Mouse (Mus musculus): ENCODE measurements around the gene Sarnp. TPM values are rescaled to one million over a fixed set of nuclear protein-coding genes. Genes with fewer than 3 reads are reported as not detected.
A peak's percentile ranks its signal among the peaks of the same experiment; 100 is the strongest.

Gene Sarnp
- polyA plus RNA-seq, 1 experiment from 2014 or later, result 214 TPM

- WGBS, result 64% methylated on average over 16 of the region's 16 CpGs
- Histone ChIP-seq H3K27ac (peak overlapping the region; percentile 97), H3K36me3 (peaks cover 17% of the 10 kb centered on the region), H3K4me2 (peak overlapping the region; percentile 88), H3K27me3 (peaks cover 4% of the 10 kb centered on the region; the same call in 1 of the 2 replicates), H3K9me3 (no peaks in the 10 kb centered on the region), H3K4me1 (peaks cover 47% of the 10 kb centered on the region), H3K9ac (peak overlapping the region; percentile 86; the same call in 1 of the 2 replicates), H3K4me3 (peak overlapping the region; percentile 86)
- ATAC-seq (ENCODE audit: borderline replicate concordance, extremely low read depth, low FRiP score, low TSS enrichment), result no peak
Measured at GRCm38 (mm10) chr10:128921883-128922821, 105.0 kb downstream of the Sarnp start.

DNA sequence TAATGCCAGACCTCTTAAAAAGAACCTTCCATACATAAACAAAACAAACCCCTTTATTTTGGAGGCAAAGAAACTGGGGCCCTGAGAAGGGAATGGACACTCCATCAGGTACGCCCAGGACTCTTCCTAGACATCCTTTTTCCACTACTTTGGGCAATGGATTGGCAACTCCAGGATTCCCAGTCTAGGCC lies 105.6 kb downstream of the Sarnp start, which contains the start of gene Rdh5:
TSS of gene Rdh5 (minus strand) at position 67 of the 191 bp plus-strand sequence.
- Histone ChIP-seq H3K27me3 (peaks cover 4% of the 10 kb centered on the region; the same call in 1 of the 2 replicates), H3K4me2 (peak within 1 kb of the TSS; percentile 88), H3K4me1 (peaks cover 47% of the 10 kb centered on the region), H3K27ac (peak within 1 kb of the TSS; percentile 97), H3K36me3 (peaks cover 11% of the 10 kb centered on the region), H3K9me3 (no peaks in the 10 kb centered on the region), H3K9ac (peak within 1 kb of the TSS; percentile 86), H3K4me3 (peak within 1 kb of the TSS; percentile 86)
- WGBS, result 9% methylated on average over 1 of the region's 1 CpGs
- ATAC-seq (ENCODE audit: borderline replicate concordance, extremely low read depth, low FRiP score, low TSS enrichment), result no peak

GRCm38 (mm10) chr10:128923013-128923691 lies 106.0 kb downstream of the Sarnp start:
- peak; percentile 94 for ATAC-seq (ENCODE audit: borderline replicate concordance, extremely low read depth, low FRiP score, low TSS enrichment)
- peak overlapping the region; percentile 88 for H3K4me2 ChIP-seq
- H3K36me3 ChIP-seq, result 0 out of 2 replicates have a peak, but pooled peaks cover 7% of the 10 kb centered on the region
- peak overlapping the region; percentile 86 for H3K9ac ChIP-seq
- H3K9me3 ChIP-seq, result no peaks in the 10 kb centered on the region
- H3K27me3 ChIP-seq, result peaks cover 4% of the 10 kb centered on the region; the same call in 1 of the 2 replicates
- peaks cover 49% of the 10 kb centered on the region for H3K4me1 ChIP-seq
- peak overlapping the region; percentile 86 for H3K4me3 ChIP-seq
- WGBS, result under 1% methylated on average over 42 of the region's 42 CpGs
- peak overlapping the region; percentile 97 for H3K27ac ChIP-seq

GRCm38 (mm10) chr10:128923935-128924334 lies 106.8 kb downstream of the Sarnp start, which contains the start of gene Bloc1s1:
Bloc1s1 (minus strand) TSS chr10:128924035.
- peak within 1 kb of the TSS; percentile 97 for H3K27ac ChIP-seq
- ATAC-seq (ENCODE audit: borderline replicate concordance, extremely low read depth, low FRiP score, low TSS enrichment), result no peak
- peak within 1 kb of the TSS; percentile 88 for H3K4me2 ChIP-seq
- H3K36me3 ChIP-seq, result 0 out of 2 replicates have a peak, but pooled peaks cover 1% of the 10 kb centered on the region
- 62% methylated on average over 9 of the region's 9 CpGs for WGBS
- peaks cover 50% of the 10 kb centered on the region for H3K4me1 ChIP-seq
- peak within 1 kb of the TSS; percentile 86 for H3K4me3 ChIP-seq
- peaks cover 4% of the 10 kb centered on the region; the same call in 1 of the 2 replicates for H3K27me3 ChIP-seq
- H3K9ac ChIP-seq, result peak within 1 kb of the TSS; percentile 86
- H3K9me3 ChIP-seq, result no peaks in the 10 kb centered on the region

Other genes starting within 250 kb of the Sarnp start
- 21.3 and 22.9 TPM in 2 replicates for gene Erbb3, start 227.7 kb upstream of the Sarnp start, polyA plus RNA-seq (2015; fragmentation: Nextera tagmentation; extraction: Ambion mirVana)
- gene Rps26, start 190.6 kb upstream of the Sarnp start, polyA plus RNA-seq (2015; fragmentation: Nextera tagmentation; extraction: Ambion mirVana), result 711 and 777 TPM in 2 replicates
- gene Ikzf4, start 171.3 kb upstream of the Sarnp start, polyA plus RNA-seq (2015; fragmentation: Nextera tagmentation; extraction: Ambion mirVana), result 1.6 and 2.2 TPM in 2 replicates
- 12.3 and 13.8 TPM in 2 replicates for gene Suox, start 143.3 kb upstream of the Sarnp start, polyA plus RNA-seq (2015; fragmentation: Nextera tagmentation; extraction: Ambion mirVana)
- gene Rab5b, start 121.1 kb upstream of the Sarnp start, polyA plus RNA-seq (2015; fragmentation: Nextera tagmentation; extraction: Ambion mirVana), result 73.8 and 77.8 TPM in 2 replicates
- 1.2 and 1.3 TPM in 2 replicates for gene Pmel, start 113.1 kb upstream of the Sarnp start, polyA plus RNA-seq (2015; fragmentation: Nextera tagmentation; extraction: Ambion mirVana)
- 108 and 110 TPM in 2 replicates for gene Cdk2, start 112.3 kb upstream of the Sarnp start, polyA plus RNA-seq (2015; fragmentation: Nextera tagmentation; extraction: Ambion mirVana)
- gene Dgka, start 72.5 kb upstream of the Sarnp start, polyA plus RNA-seq (2015; fragmentation: Nextera tagmentation; extraction: Ambion mirVana), result 9.5 and 10.5 TPM in 2 replicates
- 37.9 and 39.8 TPM in 2 replicates for gene Pym1, start 69.4 kb upstream of the Sarnp start, polyA plus RNA-seq (2015; fragmentation: Nextera tagmentation; extraction: Ambion mirVana)
- 2.9 and 4.0 TPM in 2 replicates for gene Mmp19, start 26.4 kb upstream of the Sarnp start, polyA plus RNA-seq (2015; fragmentation: Nextera tagmentation; extraction: Ambion mirVana)
- 50.1 and 55.2 TPM in 2 replicates for gene Dnajc14, start 13.3 kb upstream of the Sarnp start, polyA plus RNA-seq (2015; fragmentation: Nextera tagmentation; extraction: Ambion mirVana)
- 15.8 and 16.6 TPM in 2 replicates for gene Tmem198b, start 13.0 kb upstream of the Sarnp start, polyA plus RNA-seq (2015; fragmentation: Nextera tagmentation; extraction: Ambion mirVana)
- 69.2 and 77.7 TPM in 2 replicates for gene Ormdl2, start 4.3 kb downstream of the Sarnp start, polyA plus RNA-seq (2015; fragmentation: Nextera tagmentation; extraction: Ambion mirVana)
- gene Gdf11, start 74.4 kb downstream of the Sarnp start, polyA plus RNA-seq (2015; fragmentation: Nextera tagmentation; extraction: Ambion mirVana), result 3.7 and 4.8 TPM in 2 replicates
- gene Cd63, start 83.7 kb downstream of the Sarnp start, polyA plus RNA-seq (2015; fragmentation: Nextera tagmentation; extraction: Ambion mirVana), result 552 and 585 TPM in 2 replicates
- gene Rdh5, start 105.6 kb downstream of the Sarnp start, polyA plus RNA-seq (2015; fragmentation: Nextera tagmentation; extraction: Ambion mirVana), result 12.5 and 17.3 TPM in 2 replicates
- gene Bloc1s1, start 106.7 kb downstream of the Sarnp start, polyA plus RNA-seq (2015; fragmentation: Nextera tagmentation; extraction: Ambion mirVana), result 186 and 195 TPM in 2 replicates
- gene Itga7, start 116.5 kb downstream of the Sarnp start, polyA plus RNA-seq (2015; fragmentation: Nextera tagmentation; extraction: Ambion mirVana), result 5.0 TPM in 2 replicates
- not detected in 2 replicates for gene Mettl7b, start 143.7 kb downstream of the Sarnp start, polyA plus RNA-seq (2015; fragmentation: Nextera tagmentation; extraction: Ambion mirVana)
- gene Olfr9, start 172.1 kb downstream of the Sarnp start, polyA plus RNA-seq (2015; fragmentation: Nextera tagmentation; extraction: Ambion mirVana), result not detected in 2 replicates
- gene Olfr763, start 193.5 kb downstream of the Sarnp start, polyA plus RNA-seq (2015; fragmentation: Nextera tagmentation; extraction: Ambion mirVana), result not detected in 2 replicates
- gene Olfr764-ps1, start 222.6 kb downstream of the Sarnp start, polyA plus RNA-seq (2015; fragmentation: Nextera tagmentation; extraction: Ambion mirVana), result not detected in 2 replicates
- gene Olfr765, start 232.7 kb downstream of the Sarnp start, polyA plus RNA-seq (2015; fragmentation: Nextera tagmentation; extraction: Ambion mirVana), result not detected in 2 replicates

Measured in lung, embryonic 15.5 days (tissue).